Mouse (Mus musculus): ENCODE data around the gene Tsr2. TPM values are rescaled to one million over a fixed set of nuclear protein-coding genes. Genes with fewer than 3 reads are reported as not detected.

Tsr2 gene
- polyA plus RNA-seq, 1 experiment from 2014 or later = 13.0 TPM

- Histone ChIP-seq H3K4me3 (ENCODE audit: low read depth, low read length) (no peak overlapping the region), H3K9ac (ENCODE audit: low read depth, low read length) (no peak overlapping the region), H3K27me3 (replicated peaks; ENCODE audit: control insufficient read depth, insufficient read depth, low read length) (no peaks in the 10 kb centered on the region), H3K9me3 (ENCODE audit: control insufficient read depth) (no peaks in the 10 kb centered on the region), H3K36me3 (ENCODE audit: control insufficient read depth, insufficient read depth) (no peaks in the 10 kb centered on the region), H3K27ac (ENCODE audit: low read depth, low read length) (no peak overlapping the region), H3K4me1 (replicated peaks; ENCODE audit: control insufficient read depth, insufficient read depth, low read length) (no peaks in the 10 kb centered on the region), H3K4me2 (replicated peaks; ENCODE audit: low read depth) (no peak overlapping the region)
- no peak for ATAC-seq
- no peak for TF ChIP-seq CTCF (IDR thresholded peaks at IDR 0.05; ENCODE audit: low read depth)
- WGBS = 61% methylated on average over 7 of the region's 7 CpGs
Measured at GRCm38 (mm10) chrX:151107301-151108067, 11.1 kb upstream of the Tsr2 start.

- H3K4me2 ChIP-seq (replicated peaks; ENCODE audit: low read depth) = no peak overlapping the region
- no peaks in the 10 kb centered on the region for H3K4me1 ChIP-seq (replicated peaks; ENCODE audit: control insufficient read depth, insufficient read depth, low read length)
- TF ChIP-seq CTCF (IDR thresholded peaks at IDR 0.05; ENCODE audit: low read depth) = no peak
- no peaks in the 10 kb centered on the region for H3K27me3 ChIP-seq (replicated peaks; ENCODE audit: control insufficient read depth, insufficient read depth, low read length)
- no peak overlapping the region for H3K4me3 ChIP-seq (ENCODE audit: low read depth, low read length)
- 0 out of 2 replicates have a peak, but pooled peaks cover 3% of the 10 kb centered on the region for H3K36me3 ChIP-seq (ENCODE audit: control insufficient read depth, insufficient read depth)
- no peak for ATAC-seq
- no peak overlapping the region for H3K27ac ChIP-seq (ENCODE audit: low read depth, low read length)
- no peak overlapping the region for H3K9ac ChIP-seq (ENCODE audit: low read depth, low read length)
- 68% methylated on average over 1 of the region's 1 CpGs for WGBS
- H3K9me3 ChIP-seq (ENCODE audit: control insufficient read depth) = no peaks in the 10 kb centered on the region
Measured at GRCm38 (mm10) chrX:151087418-151087817, 8.9 kb downstream of the Tsr2 start.

GRCm38 (mm10) chrX:151085599-151085998 lies 10.7 kb downstream of the Tsr2 start:
- WGBS = 53% methylated on average over 2 of the region's 2 CpGs
- Histone ChIP-seq H3K4me3 (ENCODE audit: low read depth, low read length) (no peak overlapping the region), H3K4me1 (replicated peaks; ENCODE audit: control insufficient read depth, insufficient read depth, low read length) (no peaks in the 10 kb centered on the region), H3K4me2 (replicated peaks; ENCODE audit: low read depth) (no peak overlapping the region), H3K27me3 (replicated peaks; ENCODE audit: control insufficient read depth, insufficient read depth, low read length) (no peaks in the 10 kb centered on the region), H3K9ac (ENCODE audit: low read depth, low read length) (no peak overlapping the region), H3K36me3 (ENCODE audit: control insufficient read depth, insufficient read depth) (0 out of 2 replicates have a peak, but pooled peaks cover 3% of the 10 kb centered on the region), H3K9me3 (ENCODE audit: control insufficient read depth) (no peaks in the 10 kb centered on the region), H3K27ac (ENCODE audit: low read depth, low read length) (no peak overlapping the region)
- TF ChIP-seq CTCF (IDR thresholded peaks at IDR 0.05; ENCODE audit: low read depth) = no peak
- ATAC-seq = no peak

GRCm38 (mm10) chrX:151076941-151077485 lies 19.3 kb downstream of the Tsr2 start:
- no peak for ATAC-seq
- Histone ChIP-seq H3K4me3 (ENCODE audit: low read depth, low read length) (no peak overlapping the region), H3K4me2 (replicated peaks; ENCODE audit: low read depth) (no peak overlapping the region), H3K36me3 (ENCODE audit: control insufficient read depth, insufficient read depth) (no peaks in the 10 kb centered on the region), H3K9me3 (ENCODE audit: control insufficient read depth) (no peaks in the 10 kb centered on the region), H3K9ac (ENCODE audit: low read depth, low read length) (no peak overlapping the region), H3K4me1 (replicated peaks; ENCODE audit: control insufficient read depth, insufficient read depth, low read length) (no peaks in the 10 kb centered on the region), H3K27ac (ENCODE audit: low read depth, low read length) (no peak overlapping the region), H3K27me3 (replicated peaks; ENCODE audit: control insufficient read depth, insufficient read depth, low read length) (no peaks in the 10 kb centered on the region)
- WGBS = 89% methylated on average over 4 of the region's 4 CpGs
- TF ChIP-seq CTCF (IDR thresholded peaks at IDR 0.05; ENCODE audit: low read depth) = no peak

- TF ChIP-seq CTCF (IDR thresholded peaks at IDR 0.05; ENCODE audit: low read depth) = no peak
- WGBS = 91% methylated on average over 5 of the region's 5 CpGs
- no peak overlapping the region for H3K4me2 ChIP-seq (replicated peaks; ENCODE audit: low read depth)
- no peak overlapping the region for H3K9ac ChIP-seq (ENCODE audit: low read depth, low read length)
- H3K27me3 ChIP-seq (replicated peaks; ENCODE audit: control insufficient read depth, insufficient read depth, low read length) = no peaks in the 10 kb centered on the region
- ATAC-seq = no peak
- H3K27ac ChIP-seq (ENCODE audit: low read depth, low read length) = no peak overlapping the region
- H3K36me3 ChIP-seq (ENCODE audit: control insufficient read depth, insufficient read depth) = 0 out of 2 replicates have a peak, but pooled peaks cover 4% of the 10 kb centered on the region
- no peaks in the 10 kb centered on the region for H3K9me3 ChIP-seq (ENCODE audit: control insufficient read depth)
- H3K4me1 ChIP-seq (replicated peaks; ENCODE audit: control insufficient read depth, insufficient read depth, low read length) = no peaks in the 10 kb centered on the region
- no peak overlapping the region for H3K4me3 ChIP-seq (ENCODE audit: low read depth, low read length)
Measured at GRCm38 (mm10) chrX:151076007-151076406, 20.3 kb downstream of the Tsr2 start.

GRCm38 (mm10) chrX:151067876-151068275 lies 28.5 kb downstream of the Tsr2 start:
- ATAC-seq = no peak
- Histone ChIP-seq H3K4me1 (replicated peaks; ENCODE audit: control insufficient read depth, insufficient read depth, low read length) (no peaks in the 10 kb centered on the region), H3K27ac (ENCODE audit: low read depth, low read length) (no peak overlapping the region), H3K4me2 (replicated peaks; ENCODE audit: low read depth) (no peak overlapping the region), H3K9ac (ENCODE audit: low read depth, low read length) (no peak overlapping the region), H3K27me3 (replicated peaks; ENCODE audit: control insufficient read depth, insufficient read depth, low read length) (no peaks in the 10 kb centered on the region), H3K9me3 (ENCODE audit: control insufficient read depth) (no peaks in the 10 kb centered on the region), H3K36me3 (ENCODE audit: control insufficient read depth, insufficient read depth) (peaks cover 4% of the 10 kb centered on the region; the same call in 1 of the 2 replicates), H3K4me3 (ENCODE audit: low read depth, low read length) (no peak overlapping the region)
- 93% methylated on average over 5 of the region's 5 CpGs for whole genome bisulfite sequencing
- TF ChIP-seq CTCF (IDR thresholded peaks at IDR 0.05; ENCODE audit: low read depth) = no peak
